Mouse (Mus musculus): ENCODE results near the gene Acsl1. TPM values are rescaled to one million over a fixed set of nuclear protein-coding genes. Genes with fewer than 3 reads are reported as not detected.

Gene Acsl1
- 20.4 and 21.5 TPM in 2 replicates for polyA plus RNA-seq (2012; rRNA removed)

DNA sequence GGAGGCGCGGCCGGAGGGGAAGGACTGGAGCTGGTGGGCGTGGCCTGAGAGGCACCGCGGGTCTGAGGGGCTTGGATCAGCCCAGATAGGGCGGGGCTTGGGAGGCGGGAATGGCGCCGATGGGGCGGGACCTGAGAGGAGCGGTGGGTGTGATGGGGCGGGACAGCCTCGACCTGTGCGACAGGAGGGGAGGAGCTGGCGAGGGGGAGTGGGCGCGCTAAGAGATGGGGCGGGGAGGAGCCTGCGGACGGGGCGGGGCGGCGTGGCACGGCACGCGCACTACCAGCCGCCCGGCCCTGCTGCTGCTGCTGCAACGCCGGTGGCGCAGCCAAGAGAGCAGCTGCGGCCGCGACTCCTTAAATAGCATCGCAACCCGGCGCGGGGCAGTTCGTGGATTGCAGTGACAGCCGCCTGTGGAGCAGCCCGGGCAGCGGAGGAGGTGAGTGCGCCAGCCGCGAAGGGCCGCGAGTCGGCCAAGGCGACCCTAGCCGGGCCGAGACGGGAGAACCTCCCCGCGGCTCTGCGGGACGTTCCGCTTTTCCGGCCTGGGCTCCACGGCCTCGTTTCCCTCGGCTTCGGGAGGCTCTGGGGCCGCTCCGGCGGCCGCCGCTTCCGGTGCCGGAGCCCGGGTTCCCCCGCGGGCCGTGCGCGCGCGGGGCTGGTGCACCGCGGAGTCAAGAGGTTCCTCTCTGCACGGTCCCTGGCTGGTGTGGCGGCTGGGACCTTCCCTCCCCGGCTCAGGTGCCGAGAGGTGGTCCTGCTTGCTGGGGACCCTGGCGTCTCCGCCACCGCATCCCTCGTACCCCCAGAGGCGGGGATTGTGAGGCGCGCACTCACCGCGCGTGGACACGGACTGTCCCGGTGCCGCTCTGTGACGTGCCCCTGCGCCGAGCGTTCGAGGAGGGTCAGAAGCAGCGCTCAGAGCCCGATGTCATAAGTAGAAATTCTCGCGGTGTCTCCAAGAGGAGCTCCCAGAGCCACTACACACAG is at the start of gene Acsl1:
Acsl1 (plus strand) TSS at position 246 of the 990 bp plus-strand sequence.

DNA sequence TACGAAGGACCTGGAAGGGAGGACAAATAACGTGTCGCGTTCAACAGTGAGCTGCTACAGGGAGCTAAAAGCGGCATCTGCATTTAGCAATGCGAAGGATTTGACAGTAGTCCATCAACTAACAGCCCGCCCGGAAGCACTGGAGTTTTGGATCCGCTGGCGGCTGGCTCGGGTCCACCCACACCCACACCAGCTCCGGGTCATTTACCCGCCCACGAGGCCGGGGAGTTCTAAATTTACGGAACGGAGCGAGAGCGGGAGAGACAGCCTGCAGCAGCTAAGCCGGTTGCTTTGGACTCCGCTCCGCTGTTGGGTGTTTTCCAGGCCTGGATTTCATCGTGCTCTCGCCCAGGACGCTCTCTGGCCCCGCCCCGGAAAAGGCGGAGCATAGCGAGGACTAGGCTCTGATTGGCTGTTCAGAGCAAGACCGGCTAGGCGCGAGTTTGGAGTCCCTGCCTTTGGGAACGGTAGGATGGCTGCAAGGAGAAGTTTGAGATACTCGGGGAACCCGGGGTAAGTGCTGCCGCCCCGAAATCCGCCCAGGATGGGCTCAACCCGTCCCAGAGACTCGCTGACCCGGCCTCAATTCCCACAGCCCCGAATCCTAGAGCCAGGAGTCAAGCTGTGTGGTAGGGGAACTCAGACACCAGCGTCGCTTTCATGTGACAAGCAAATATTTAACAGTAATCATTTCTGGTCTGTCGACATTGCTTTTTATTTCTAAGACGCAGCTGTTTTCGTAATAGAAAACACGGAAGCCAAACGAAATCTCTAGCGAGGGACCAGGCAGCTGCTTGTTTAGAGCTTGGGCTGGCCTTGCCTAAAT is 81.0 kb downstream of the Acsl1 start, which contains the start of gene Cenpu:
Cenpu (plus strand) TSS at position 414 of the 826 bp plus-strand sequence.

Other genes with a start within 250 kb of the Acsl1 start
- 0.91 and 1.9 TPM in 2 replicates for gene Helt, start 176.4 kb upstream of the Acsl1 start, polyA plus RNA-seq (2012; rRNA removed)
- 3.9 and 5.1 TPM in 2 replicates for gene Cenpu, start 81.0 kb downstream of the Acsl1 start, polyA plus RNA-seq (2012; rRNA removed)
- gene Primpol, start 146.2 kb downstream of the Acsl1 start, polyA plus RNA-seq (2012; rRNA removed): 3.0 and 3.9 TPM in 2 replicates
- 195 and 198 TPM in 2 replicates for gene Casp3, start 146.3 kb downstream of the Acsl1 start, polyA plus RNA-seq (2012; rRNA removed)

Measured in central nervous system, embryonic 18 days (tissue).